Mouse (Mus musculus): ENCODE data around the gene Areg. TPM values are rescaled to one million over a fixed set of nuclear protein-coding genes. Genes with fewer than 3 reads are reported as not detected.

Gene Areg
- total RNA-seq (2021), result under 1 TPM in 1 of 2 experiments, not detected in 1; 0.21 TPM
- long read RNA-seq, experiment 1, result 0 reads
- long read RNA-seq, experiment 2, result 0 reads

DNA sequence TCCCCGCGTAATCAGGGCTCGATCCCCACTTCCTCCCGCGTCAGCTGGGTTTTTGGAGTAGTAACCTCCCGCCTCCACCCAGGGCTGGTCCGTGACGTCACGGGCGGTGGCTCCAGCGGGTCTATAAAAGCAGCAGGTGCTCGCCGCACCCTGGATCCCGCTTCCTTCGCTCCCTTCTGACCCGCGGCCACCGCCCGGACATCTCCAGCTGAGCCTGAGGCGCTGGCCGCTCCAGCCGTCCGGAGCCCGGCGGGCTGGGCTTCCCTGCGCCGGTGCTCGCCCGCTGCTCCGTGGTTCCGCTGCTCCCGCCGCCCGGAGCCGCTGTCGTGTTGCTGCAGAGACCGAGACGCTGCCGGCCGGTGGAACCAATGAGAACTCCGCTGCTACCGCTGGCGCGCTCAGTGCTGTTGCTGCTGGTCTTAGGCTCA is at the start of gene Areg:
Areg (plus strand) TSS at position 154 of the 428 bp plus-strand sequence.
- DNase-seq, result peak; percentile 65

DNA sequence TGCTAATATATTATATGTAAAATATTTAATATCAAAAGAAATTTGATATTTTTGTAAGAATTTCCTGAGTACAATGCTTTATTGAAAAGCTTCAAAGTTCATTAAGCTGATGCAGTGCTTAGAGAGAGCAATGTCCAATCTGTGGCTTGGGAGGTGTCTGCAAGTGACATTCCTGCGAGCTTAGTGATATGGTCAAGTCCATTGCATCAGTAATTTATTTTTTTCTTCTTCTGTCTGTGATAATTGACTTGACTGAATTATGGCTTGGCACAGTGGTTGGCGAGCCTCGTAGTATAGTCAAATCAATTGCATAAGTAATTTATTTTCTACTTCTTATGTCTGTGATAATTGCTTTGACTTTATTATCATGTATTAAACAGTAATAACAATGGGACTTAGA is 49.1 kb upstream of the Areg start:
- DNase-seq, result no peak

DNA sequence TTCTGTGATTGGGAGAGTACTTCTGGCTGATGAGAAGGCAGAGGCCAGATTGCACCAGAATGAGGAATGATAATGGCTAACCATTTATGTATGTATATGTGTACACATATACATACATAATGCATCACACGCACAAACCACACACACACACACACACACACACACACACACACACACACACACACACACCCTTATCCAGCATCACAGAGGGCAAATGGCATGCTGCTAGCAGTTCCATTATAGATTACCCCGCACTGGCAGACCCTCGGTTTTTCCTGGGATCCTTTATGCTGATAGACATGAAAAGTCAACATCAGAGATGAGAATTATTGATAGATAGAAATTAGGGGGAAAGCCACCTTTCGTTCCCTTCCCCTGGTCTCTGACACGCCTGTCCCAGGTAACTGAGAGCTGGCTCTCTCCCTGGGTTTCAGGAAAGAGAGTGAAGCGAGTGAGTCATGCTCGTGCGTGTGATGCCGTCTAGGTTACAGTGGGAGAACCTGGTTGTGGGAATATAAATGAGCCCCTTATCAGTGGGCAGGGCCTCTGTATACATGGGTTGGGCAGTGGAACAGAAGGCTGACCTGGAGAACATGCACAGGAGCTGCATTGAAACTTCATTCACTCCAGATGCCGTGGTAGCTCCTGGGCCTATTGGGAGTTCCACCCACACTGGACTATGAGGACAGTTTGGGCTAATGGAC is 41.3 kb upstream of the Areg start:
- DNase-seq, result no peak

DNA sequence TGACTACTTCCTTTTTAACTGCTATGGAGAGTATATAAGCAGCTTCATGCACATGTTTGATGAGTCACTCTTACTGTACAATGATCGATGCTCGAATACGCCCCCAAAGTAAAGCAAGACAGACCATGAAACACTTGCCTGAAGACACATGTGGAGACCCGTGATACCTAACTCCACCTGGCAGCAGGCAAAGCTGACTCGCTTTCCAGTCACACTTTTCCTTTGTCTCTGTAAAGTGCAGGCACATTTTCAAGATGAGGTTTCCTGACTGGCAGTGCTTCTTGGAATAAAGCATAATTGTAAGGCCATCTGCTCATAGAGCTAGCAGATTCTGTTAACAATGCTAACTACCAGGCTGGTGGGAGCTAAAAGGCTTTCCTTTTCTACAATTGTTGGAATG is 37.7 kb upstream of the Areg start:
- no peak for DNase-seq

DNA sequence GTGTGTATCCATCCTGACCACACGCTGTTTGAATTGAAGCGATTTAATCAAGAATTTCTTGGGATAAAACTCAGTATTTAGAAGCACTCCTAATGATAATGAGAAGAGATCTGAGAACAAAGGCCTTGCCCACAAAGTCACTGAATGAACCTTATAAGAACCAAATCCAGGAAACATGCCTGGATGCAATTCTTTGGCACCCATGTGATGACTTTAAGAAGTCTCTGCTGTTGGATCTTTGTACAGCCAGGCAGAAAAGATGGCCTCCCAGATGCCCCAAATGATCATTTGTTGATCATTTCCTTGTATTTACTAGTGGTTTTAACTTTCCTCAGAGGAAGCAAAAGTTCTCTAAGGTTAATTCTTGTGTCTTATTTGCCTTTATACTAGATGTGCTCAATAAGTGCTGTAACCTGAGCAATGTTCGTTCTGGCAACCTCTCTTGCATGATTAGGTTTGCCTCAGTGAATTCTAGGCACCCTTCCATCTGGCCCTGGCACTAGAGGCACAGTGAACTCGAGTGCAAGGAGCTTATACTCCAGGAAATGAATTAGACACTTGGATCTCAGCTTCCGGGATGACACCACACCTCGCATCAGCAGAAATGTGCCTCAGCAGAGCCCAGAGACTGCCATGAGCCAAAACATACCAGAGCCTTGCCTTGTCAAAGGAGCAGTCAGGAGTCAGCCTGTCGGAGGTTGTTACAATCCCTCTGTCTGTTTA is 35.3 kb upstream of the Areg start:
- no peak for DNase-seq

DNA sequence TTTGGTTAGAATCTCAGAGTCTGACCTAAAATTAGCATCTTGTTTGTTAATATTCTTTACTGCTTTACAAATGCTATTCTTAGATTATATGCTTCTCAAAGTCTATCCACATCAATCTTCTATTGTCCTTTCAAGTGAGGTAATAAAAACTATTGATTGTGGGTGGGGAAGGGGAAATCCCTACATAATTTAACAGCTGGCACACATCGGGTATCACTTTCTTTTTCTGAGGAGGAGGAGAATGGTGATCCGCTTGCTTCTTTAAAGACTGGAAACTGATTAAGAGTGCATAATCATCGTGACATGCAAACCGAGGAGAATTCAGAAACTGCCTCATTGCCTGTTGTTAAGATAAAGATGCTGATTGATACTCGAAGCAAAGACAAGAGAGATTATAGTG is 33.2 kb upstream of the Areg start:
- no peak for DNase-seq

DNA sequence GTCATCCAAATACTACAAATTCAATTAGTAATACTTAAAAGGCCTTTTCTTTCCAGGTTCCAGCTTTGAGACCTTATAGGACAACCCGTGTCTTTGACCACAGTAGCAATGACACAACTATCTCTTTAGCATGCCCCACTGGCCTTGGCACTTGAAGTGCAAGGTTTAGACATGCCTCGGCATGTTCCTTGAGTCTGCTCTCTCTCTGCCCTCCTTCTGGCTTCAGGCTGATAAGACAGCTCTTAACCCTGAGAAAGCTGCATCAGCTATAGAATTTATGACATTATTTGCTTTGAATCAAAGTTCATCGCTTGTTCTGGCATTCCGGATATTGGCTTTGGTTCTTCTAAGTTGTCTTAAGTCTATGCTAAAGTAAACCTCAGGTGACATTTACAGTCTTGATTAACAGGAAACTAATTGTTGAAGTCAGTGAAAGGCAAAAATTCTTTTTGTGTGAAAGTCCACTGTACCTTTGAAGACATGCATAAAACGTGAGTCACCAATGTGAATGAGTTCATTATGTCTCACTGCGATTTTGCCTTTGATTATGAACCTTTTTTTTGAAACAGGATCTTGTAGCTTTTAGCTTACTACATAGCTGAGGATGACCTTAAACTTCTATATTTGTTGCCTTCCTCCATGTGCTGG is 29.3 kb upstream of the Areg start:
- DNase-seq, result no peak

DNA sequence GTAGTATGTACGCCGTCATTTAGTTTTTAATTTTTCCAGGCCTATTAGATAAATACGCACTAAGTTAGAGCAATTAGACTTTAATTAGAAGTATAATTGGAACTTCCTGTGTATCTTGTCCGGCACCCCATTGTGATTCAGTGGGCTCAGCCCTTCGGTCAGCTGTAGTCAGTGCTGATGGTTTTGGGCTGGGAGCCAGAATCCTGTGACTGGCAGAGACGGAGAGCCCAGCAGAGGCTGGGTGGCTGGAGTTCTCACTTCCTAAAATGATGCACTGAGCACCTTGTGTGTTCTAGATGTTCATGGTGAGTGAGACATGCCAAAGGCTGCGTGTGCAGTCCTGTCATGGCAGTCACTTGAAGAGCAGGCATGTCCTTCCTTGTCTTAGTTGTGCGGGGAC is 28.4 kb upstream of the Areg start:
- DNase-seq, result no peak

DNA sequence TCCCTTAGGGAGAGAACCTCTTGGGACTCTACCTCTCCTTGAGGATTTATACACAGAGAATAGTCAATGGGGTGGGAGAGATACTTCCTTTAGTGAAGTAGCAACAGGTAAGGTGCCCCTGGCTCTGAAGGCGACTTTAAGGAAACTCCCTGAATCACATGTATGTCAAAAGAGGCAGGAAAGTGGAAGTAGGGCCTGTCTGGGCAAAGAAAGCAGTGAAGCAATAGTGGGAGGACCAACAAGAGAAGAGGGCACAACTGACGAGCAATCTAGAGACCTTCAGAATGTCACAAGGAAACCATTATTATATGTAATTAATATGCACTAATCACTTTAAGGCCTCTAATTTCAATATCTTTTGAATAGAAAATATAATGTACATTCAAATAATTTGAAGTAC is 25.4 kb upstream of the Areg start:
- DNase-seq, result no peak

DNA sequence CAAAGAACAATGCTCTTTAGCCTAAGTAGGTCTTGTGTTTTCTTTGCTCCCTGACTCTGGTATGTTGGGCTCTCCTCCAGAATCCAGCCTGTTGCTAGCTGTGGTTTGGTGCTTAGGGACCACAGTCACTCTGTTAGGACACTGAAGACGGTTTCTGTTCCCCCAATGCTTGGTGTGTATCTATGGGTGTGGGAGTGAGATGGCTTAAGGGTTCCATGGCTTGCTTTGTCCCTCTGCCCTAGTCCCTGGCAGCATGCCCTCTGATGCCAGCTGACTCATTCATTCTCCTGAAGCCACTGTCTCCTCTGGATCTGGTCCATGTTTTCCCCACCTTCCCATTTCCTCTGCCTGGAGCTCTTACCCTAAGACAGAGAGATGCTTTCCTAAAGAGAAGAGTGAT is 24.8 kb upstream of the Areg start:
- no peak for DNase-seq

DNA sequence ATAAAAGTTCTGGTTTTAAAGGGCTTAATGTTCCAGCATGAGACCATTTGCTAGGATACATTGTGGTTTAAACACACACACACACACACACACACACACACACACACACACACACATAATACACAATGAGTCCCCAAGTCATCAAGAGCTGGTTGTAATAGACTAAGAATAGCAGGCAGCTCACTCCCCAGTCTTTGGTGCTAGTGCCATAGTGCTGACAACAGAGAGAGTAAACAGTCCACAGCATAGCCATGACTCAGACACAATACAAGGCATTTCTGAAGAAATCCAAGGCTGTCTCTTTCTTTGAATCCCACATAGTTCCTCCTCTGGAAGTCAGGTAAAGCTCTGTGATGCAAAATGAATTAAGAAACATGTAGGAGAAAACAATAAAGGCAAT is 20.8 kb upstream of the Areg start:
- DNase-seq, result no peak

DNA sequence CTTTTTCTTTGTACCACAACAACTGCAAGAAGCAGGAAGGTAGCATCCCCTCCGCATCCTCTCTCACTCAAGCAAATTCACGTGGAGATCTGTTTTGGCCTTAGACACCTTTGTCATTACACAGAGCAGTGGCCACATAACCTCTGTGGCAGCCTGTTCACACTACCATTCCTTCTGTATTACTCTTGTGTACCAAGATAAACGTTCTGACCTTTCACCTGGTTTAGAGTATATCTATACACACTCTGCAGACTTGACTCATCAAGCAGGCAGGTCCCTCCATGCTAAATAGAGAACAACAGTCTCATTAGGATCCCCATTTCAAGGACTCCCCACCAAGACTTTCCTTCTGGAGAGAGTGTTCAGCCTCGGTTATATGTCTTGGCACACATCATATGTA is 16.0 kb upstream of the Areg start:
- DNase-seq, result no peak

DNA sequence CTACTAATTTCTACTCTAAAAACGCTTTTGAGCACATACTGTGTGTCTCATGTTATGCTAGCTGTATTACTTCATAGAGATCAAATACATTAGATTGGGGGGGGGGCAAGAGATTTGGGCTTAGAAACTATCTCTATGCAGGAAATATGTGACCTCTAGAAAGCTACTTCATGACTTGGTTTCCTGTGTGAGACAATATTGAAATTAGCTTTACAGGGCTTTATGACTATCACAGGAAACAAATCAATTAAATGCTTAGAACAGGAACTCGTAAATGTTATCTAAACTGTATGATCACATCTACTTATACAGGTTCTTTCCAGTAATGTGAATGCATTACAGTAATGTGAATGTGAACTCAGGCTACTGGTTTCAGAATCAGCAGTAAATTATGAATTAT is 15.3 kb upstream of the Areg start:
- no peak for DNase-seq

DNA sequence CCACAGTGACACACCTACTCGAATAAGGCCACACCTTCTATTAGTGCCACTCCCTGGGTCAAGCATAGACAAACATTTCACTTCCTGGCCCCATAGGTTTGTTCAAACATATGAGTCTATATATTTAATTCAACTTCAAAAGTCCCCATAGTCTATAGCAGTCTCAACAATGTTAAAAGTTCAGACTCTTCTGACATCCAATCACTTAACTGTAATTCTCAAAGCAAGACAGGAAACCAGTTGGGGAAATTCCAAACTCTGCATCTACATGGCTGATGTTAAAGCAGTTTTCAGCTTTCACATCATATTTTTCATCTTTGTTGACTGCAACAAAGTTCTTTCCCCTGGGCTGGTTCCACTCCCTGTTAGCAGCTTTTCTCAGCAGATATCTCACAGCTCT is 12.8 kb upstream of the Areg start:
- DNase-seq, result no peak

DNA sequence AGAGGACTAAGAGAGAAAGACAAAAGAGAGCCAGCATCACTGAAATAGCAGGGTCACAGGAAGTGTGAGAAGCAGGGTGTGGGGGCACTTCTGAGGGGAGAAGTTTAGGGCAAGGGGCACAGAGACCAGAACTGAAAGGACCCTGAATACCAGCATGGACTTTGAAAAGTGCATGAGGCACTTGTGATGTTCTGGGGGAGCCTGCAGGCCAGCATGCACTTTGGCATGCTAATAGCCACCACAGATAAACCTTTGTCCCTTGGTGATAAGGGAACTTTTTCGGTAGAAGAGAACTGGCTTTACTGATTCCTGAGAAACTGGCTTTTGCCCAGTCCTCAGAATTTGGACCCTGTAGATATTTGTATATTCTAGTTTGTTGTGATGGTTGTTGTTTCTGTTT is 4.4 kb upstream of the Areg start:
- no peak for DNase-seq

DNA sequence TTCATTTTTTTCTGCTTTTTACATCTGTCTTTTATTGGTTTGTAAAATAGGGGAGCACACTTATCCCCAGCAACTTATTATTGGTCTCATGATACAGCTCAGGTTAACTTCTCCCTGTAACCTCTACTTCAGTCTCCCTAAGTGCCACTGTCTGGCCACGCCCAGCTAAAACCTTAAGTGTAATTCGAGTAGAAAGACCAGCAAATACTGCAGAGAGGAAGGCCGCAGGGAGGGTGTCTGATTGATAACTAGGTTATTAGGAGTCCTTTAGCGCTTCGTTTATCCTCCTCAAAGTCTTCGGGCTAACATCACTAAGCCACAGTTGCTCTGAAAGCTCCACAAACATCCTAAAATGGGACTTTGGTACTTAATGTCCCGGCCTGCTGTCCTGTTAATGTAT is 429 bp upstream of the Areg start:
- no peak for DNase-seq

DNA sequence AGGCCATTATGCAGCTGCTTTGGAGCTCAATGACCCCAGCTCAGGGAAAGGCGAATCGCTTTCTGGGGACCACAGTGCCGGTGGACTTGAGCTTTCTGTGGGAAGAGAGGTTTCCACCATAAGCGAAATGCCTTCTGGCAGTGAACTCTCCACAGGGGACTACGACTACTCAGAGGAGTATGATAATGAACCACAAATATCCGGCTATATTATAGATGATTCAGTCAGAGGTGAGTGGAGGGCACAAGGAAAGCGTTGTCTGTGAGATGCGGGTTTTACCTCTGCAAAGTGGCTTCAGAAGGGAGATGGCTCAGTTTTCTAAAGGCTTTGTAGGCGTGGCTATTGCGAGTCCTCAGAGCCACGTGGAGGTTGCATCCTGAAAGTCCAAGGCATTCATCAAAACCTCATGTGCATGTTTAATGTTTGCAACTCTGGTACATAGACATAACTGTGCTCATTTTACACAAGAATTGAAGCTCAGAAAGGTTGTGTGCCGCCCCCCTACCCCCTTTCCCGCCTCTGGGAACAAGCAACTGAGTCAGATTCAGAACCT is 1.6 kb downstream of the Areg start:
- DNase-seq, result no peak

DNA sequence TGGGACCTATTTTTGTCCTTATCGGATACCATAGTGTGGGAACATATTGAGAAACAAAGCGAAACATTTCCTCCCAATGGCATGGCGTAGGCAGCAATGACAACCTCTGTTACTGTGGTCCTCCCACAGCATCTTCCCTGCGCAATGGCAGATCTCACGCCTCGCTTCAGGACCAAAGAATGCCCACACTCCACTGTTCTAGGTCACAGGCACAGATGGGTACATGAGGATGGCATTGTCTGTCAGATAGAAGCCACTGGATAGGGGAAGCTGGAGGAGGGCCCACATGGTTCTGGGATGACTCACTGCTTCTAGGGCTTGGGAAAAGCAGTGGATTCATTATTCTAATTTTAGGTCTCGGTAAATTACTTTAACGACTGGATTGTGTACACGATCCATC is 5.6 kb downstream of the Areg start:
- no peak for DNase-seq

DNA sequence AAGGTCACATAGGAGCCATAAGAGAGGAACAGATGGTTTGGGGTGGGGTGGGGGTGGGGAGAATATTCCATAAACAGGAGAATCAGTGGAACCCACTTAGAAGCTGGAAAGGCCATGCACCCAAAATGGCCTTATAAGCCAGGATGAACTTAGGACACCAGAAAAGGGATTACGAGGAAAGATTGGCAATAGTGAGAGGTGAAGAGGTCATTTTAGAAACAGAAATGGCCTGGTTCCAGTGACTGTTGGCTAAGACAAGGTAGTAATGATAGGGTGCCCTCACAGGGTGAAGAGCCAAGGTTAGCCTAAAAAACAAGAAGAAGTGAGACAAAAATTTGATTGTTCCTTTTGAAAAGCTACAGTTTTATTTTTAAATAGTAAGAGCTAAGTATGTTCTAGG is 7.6 kb downstream of the Areg start:
- DNase-seq, result no peak

DNA sequence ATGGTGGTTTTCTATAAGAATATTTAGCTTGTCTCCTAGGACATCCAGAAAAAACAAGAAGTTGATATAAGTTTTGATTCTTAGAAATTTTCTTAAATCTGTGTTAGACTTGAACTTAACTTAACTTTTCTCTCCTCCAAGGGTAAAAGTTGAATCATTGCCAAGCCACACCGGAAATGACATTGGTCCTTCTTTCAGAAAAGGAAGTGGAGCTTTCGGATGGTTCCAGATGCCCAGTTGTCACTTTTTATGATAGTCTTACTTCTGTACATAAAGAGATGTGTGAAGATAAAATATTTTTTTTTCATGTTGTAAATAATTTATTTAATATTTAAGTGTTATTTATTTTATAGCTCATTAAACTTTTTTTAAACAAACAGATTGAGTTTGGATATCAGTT is 8.7 kb downstream of the Areg start:
- DNase-seq, result no peak

DNA sequence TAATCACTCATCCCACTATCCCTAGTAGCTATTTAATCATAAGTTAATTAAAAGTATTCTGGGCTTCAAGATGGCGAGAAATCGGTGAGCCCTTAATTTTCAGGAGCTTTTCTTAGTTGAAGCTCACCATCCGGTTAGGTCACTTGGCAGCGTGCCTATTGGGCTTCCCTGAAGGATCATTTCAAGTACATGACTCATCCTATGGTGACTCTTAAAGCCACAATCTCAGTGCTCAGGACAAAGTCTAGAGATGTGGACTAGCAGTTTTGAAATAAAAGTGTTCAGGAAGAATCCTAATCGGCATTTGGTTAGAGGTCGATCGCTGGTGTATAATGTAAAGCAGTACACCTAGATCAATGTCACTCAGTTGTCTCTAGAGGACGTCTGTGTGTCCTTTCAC is 17.3 kb downstream of the Areg start:
- DNase-seq, result no peak

DNA sequence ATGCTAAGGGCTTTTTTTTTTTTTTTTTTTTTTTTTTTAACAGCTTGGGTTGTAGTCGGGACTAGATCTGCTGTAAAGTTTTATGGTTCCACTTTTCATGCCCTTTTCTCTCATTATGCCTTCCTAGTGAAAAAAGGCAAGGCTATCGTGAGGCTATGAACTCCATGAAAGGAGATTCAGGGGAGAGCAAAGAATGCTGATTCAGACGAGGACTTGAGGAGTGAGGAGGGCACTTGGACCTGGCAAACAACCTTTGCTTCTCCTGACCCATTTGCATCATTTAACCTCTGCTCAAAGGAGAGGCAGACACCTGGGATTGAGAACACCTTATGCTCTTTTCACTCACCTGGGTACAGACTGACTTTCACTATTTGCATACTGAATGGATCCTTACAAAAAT is 17.8 kb downstream of the Areg start:
- no peak for DNase-seq

DNA sequence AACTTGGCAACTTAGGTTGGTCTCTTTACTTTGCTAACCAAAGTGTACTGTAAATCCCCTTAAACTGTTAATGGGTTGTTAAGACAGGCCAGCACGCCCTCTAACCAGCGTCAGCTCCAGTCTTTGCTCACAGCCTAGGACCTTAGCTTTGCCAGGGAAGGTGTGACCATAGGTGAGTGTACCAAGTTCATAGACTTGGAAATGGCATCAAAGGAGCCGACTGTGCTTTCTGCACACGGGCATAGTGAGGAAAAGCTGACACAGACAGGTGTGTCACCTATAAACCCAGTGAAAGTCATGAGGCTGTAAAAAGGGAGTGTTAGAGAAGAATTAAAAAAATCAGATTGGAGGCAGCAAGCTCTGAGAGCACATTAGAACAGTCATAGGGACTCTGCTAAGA is 23.4 kb downstream of the Areg start:
- no peak for DNase-seq

Data from adrenal gland, postnatal 10 days (tissue).